ENCODE assay signal across 13 mouse cellular contexts in genomic region chr6:126159279-126160066, GRCm38 (mm10). TPM values are rescaled to one million over a fixed set of nuclear protein-coding genes. Genes with fewer than 3 reads are reported as not detected.
DNase-seq lines count a peak whose midpoint lies in the region; ATAC-seq and TF ChIP-seq lines count a peak whose summit lies in the region.
"Had no signal": no experiment of that assay in that cellular context is flagged by ENCODE, and none has a peak within 500 bp of the region (broad histone marks: within the 10 kb centered on the region; RNA-seq: fewer than 3 reads in every experiment).

No protein-coding gene starts in this region.

- H3K27me3 ChIP-seq in limb, embryonic 10.5 days (ENCODE audit: low read depth, poor library complexity, severe bottlenecking) = 0 out of 2 replicates have a peak, but pooled peaks cover 3% of the 10 kb centered on the region
- H3K27me3 ChIP-seq in midbrain, postnatal 0 days (ENCODE audit: insufficient read depth, low read length) = peaks cover 36% of the 10 kb centered on the region

- H3K9ac ChIP-seq in midbrain, postnatal 0 days (replicated peaks; ENCODE audit: low read length, poor library complexity, severe bottlenecking) = no peak overlapping the region

- peak overlapping the region; percentile 75; the same call in 1 of the 2 replicates for H3K27ac ChIP-seq in layer of hippocampus, adult 2 months
- H3K27ac ChIP-seq in limb, embryonic 10.5 days = peak overlapping the region; percentile 40; the same call in 1 of the 2 replicates
- no peak overlapping the region for H3K27ac ChIP-seq in midbrain, postnatal 0 days (ENCODE audit: low read depth, low read length)
- H3K27ac ChIP-seq: left cerebral cortex, adult 2 months had no signal

- no peak overlapping the region for H3K4me3 ChIP-seq in layer of hippocampus, adult 2 months
- no peak overlapping the region for H3K4me3 ChIP-seq in limb, embryonic 10.5 days
- H3K4me3 ChIP-seq in midbrain, postnatal 0 days (ENCODE audit: low read depth, low read length) = no peak overlapping the region
- H3K4me3 ChIP-seq: left cerebral cortex, adult 2 months had no signal

- peaks cover 4% of the 10 kb centered on the region; the same call in 1 of the 2 replicates for H3K36me3 ChIP-seq in limb, embryonic 10.5 days
- H3K36me3 ChIP-seq in midbrain, postnatal 0 days (ENCODE audit: insufficient read depth, low read length) = no peaks in the 10 kb centered on the region

- TF ChIP-seq CTCF in layer of hippocampus, adult 2 months (conservative IDR thresholded peaks at IDR 0.05) = no peak
- TF ChIP-seq CTCF in midbrain, postnatal 0 days (IDR thresholded peaks at IDR 0.05) = no peak

- no peak for ATAC-seq in granulocyte monocyte progenitor cell, adult 5-6 weeks (replicated peaks; ENCODE audit: poor library complexity, severe bottlenecking)
- ATAC-seq in midbrain, postnatal 0 days (ENCODE audit: low FRiP score) = no peak
- ATAC-seq: inflammation-experienced regulatory T-cells, adult 6 months had no signal

- H3K9me3 ChIP-seq in limb, embryonic 10.5 days (replicated peaks) = no peaks in the 10 kb centered on the region
- no peaks in the 10 kb centered on the region for H3K9me3 ChIP-seq in midbrain, postnatal 0 days (ENCODE audit: low read length)

- 84% methylated on average over 13 of the region's 13 CpGs for WGBS in limb, embryonic 10.5 days
- 91% methylated on average over 13 of the region's 13 CpGs for WGBS in midbrain, postnatal 0 days

- DNase-seq in layer of hippocampus, adult 2 months (ENCODE audit: low spot score in 2 of 2) = no peak
- DNase-seq in layer of hippocampus, postnatal 14 days (ENCODE audit: low spot score in 2 of 2) = no peak
- peak; percentile 75 for DNase-seq in heart, adult 8-10 months (ENCODE audit: low spot score)
- DNase-seq in heart, postnatal 36 days = peak; percentile 40 to 71
- no peak for DNase-seq in limb, embryonic 10.5 days (ENCODE audit: low spot score)
- DNase-seq in midbrain, postnatal 0 days (ENCODE audit: low spot score) = no peak
- DNase-seq in cerebellum, adult 9-10 months = no peak
- DNase-seq: cerebellum, adult 18-20 months had no signal

- intact Hi-C loops in heart, postnatal 36 days (cut with DNase I) = loop anchor here (2.0 to 10.0 kb wide), 2 partner anchors 19 to 375 kb away; partner anchors contain the start of gene Kcna5

- peaks cover 87% of the 10 kb centered on the region for H3K4me1 ChIP-seq in limb, embryonic 10.5 days
- peaks cover 5% of the 10 kb centered on the region; the same call in 1 of the 2 replicates for H3K4me1 ChIP-seq in midbrain, postnatal 0 days (ENCODE audit: insufficient read depth, low read length)

- H3K4me2 ChIP-seq in midbrain, postnatal 0 days (ENCODE audit: low read depth, low read length, poor library complexity, severe bottlenecking) = no peak overlapping the region
- H3K4me2 ChIP-seq: midbrain, embryonic 11.5 days had no signal

RNA-seq across cellular contexts. Expression of gene Ntf3, which starts 7.2 kb away (rescaled TPM):
- total RNA-seq in layer of hippocampus, adult 2 months (2021) = 10 to 100 TPM; 12.5 to 14.0 TPM
- total RNA-seq in layer of hippocampus, postnatal 14 days (2021) = 10 to 100 TPM in 1 of 2 experiments, 1 to 10 TPM in 1; 8.7 to 11.3 TPM
- total RNA-seq in heart, adult 8-10 months (2022) = 1 to 10 TPM; 2.2 to 5.3 (median 3.9) TPM
- total RNA-seq in heart, postnatal 36 days (2021) = 1 to 10 TPM; 3.4 to 4.5 TPM
- 13.7 and 22.9 TPM in 2 replicates for polyA plus RNA-seq in limb, embryonic 10.5 days (2016; fragmentation: Nextera tagmentation; extraction: Ambion mirVana)
- total RNA-seq in granulocyte monocyte progenitor cell, adult 5-6 weeks (2014; fragmentation: Nextera tagmentation) = not detected in 2 replicates
- total RNA-seq in granulocyte monocyte progenitor cell, adult 5-6 weeks (2017) = not detected in 2 replicates
- 3.0 and 3.4 TPM in 2 replicates for total RNA-seq in midbrain, postnatal 0 days (2014; rRNA removed)
- 2.3 and 2.7 TPM in 2 replicates for polyA plus RNA-seq in midbrain, postnatal 0 days (2015; fragmentation: Nextera tagmentation; extraction: Ambion mirVana)
- total RNA-seq: CH12.LX had no signal
- polyA plus RNA-seq: inflammation-experienced regulatory T-cells, adult 6 months had no signal

Comparison
In these comparisons a context has a peak if more than half of its experiments do, and no peak if none do; other contexts are left out.
1. DNase-seq: peak in heart, adult 8-10 months (single experiment) and heart, postnatal 36 days (2 of 2); none in layer of hippocampus, adult 2 months (0 of 2), layer of hippocampus, postnatal 14 days (0 of 2), limb, embryonic 10.5 days (single experiment), midbrain, postnatal 0 days (single experiment) and cerebellum, adult 9-10 months (single experiment).